20 mouse cellular contexts compared by ENCODE assay signal in the genomic region with DNA sequence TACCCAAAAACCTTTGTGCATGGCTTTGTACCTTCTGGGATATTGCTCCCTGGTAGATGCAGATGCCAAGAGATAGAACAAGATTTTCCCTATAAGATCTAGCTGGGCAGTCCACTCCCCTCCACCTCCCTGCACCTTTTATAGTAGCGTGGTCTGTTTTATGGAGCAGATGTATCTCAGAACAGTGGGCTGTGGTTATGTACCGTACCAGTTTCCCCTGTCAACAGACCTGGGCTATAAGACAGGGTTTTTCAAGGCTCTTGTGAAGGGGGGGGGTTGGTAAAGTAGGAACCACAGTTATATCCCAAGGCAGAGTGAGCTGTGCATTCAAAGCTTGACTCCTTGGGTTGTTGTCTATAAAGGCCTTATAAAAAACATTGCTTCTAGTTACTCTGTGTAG. TPM values are rescaled to one million over a fixed set of nuclear protein-coding genes. Genes with fewer than 3 reads are reported as not detected.
DNase-seq lines count a peak whose midpoint lies in the region; ATAC-seq and TF ChIP-seq lines count a peak whose summit lies in the region.
"Had no signal": no experiment of that assay in that cellular context is flagged by ENCODE, and none has a peak within 500 bp of the region (broad histone marks: within the 10 kb centered on the region; RNA-seq: fewer than 3 reads in every experiment).

No protein-coding gene starts in this region.

- no peaks in the 10 kb centered on the region for H3K27me3 ChIP-seq in heart, postnatal 0 days (ENCODE audit: control insufficient read depth, insufficient read depth, low read length)
- H3K27me3 ChIP-seq in heart, adult 2 months (ENCODE audit: control insufficient read depth, insufficient read depth, low read length), result no peaks in the 10 kb centered on the region
- no peaks in the 10 kb centered on the region for H3K27me3 ChIP-seq in liver, embryonic 16.5 days (ENCODE audit: control insufficient read depth, insufficient read depth, low read depth, low read length)
- H3K27me3 ChIP-seq in intestine, embryonic 15.5 days (replicated peaks), result no peaks in the 10 kb centered on the region
- H3K27me3 ChIP-seq: forebrain, embryonic 12.5 days; heart, embryonic 15.5 days; limb, embryonic 12.5 days; midbrain, embryonic 12.5 days had no signal

- H3K79me2 ChIP-seq in heart, adult 2 months (replicated peaks; ENCODE audit: control insufficient read depth, insufficient read depth, low read length), result no peaks in the 10 kb centered on the region

- no peak overlapping the region for H3K4me3 ChIP-seq in heart, postnatal 0 days (ENCODE audit: low read depth, low read length)
- H3K4me3 ChIP-seq in heart, adult 2 months, result no peak overlapping the region
- H3K4me3 ChIP-seq in bone marrow macrophage, adult 2 months (ENCODE audit: insufficient read depth, low read length), result no peak overlapping the region
- H3K4me3 ChIP-seq in liver, embryonic 16.5 days (ENCODE audit: low read depth, low read length), result no peak overlapping the region
- no peak overlapping the region for H3K4me3 ChIP-seq in intestine, embryonic 15.5 days (replicated peaks)
- H3K4me3 ChIP-seq: forebrain, embryonic 12.5 days; heart, embryonic 15.5 days; limb, embryonic 12.5 days; midbrain, embryonic 12.5 days had no signal

- no peaks in the 10 kb centered on the region for H3K9me3 ChIP-seq in heart, postnatal 0 days (replicated peaks; ENCODE audit: control insufficient read depth, low read length)
- H3K9me3 ChIP-seq in liver, embryonic 16.5 days (replicated peaks; ENCODE audit: control insufficient read depth, low read length), result no peaks in the 10 kb centered on the region
- H3K9me3 ChIP-seq in intestine, embryonic 15.5 days, result no peaks in the 10 kb centered on the region
- H3K9me3 ChIP-seq: forebrain, embryonic 12.5 days; heart, embryonic 15.5 days; limb, embryonic 12.5 days; midbrain, embryonic 12.5 days had no signal

- no peak for DNase-seq in heart, postnatal 0 days (ENCODE audit: low spot score)
- DNase-seq in heart, adult 2 months, result no peak
- peak; percentile 61 for DNase-seq in 416B (ENCODE audit: low read depth)
- no peak for DNase-seq in testis, postnatal 14 days (ENCODE audit: low spot score)
- DNase-seq: adrenal gland, postnatal 10 days; cerebellum, adult 11-12 months; cerebellum, postnatal 25 days; kidney, adult 8-10 months; kidney, postnatal 25 days; lung, adult 2 months; retina, postnatal 1 day; right cerebral cortex, postnatal 4 days; thymus, postnatal 25 days had no signal

- H3K27ac ChIP-seq in heart, postnatal 0 days (ENCODE audit: low read depth), result 0 out of 2 replicates have a peak overlapping the region, but pooled peaks have one; percentile 11
- H3K27ac ChIP-seq in heart, adult 2 months, result no peak overlapping the region; the same call in 1 of the 2 replicates
- H3K27ac ChIP-seq in bone marrow macrophage, adult 2 months (ENCODE audit: insufficient read depth, low read depth, low read length), result peak overlapping the region; percentile 94
- H3K27ac ChIP-seq in liver, embryonic 16.5 days (ENCODE audit: low read length), result peak overlapping the region; percentile 12; the same call in 1 of the 2 replicates
- no peak overlapping the region for H3K27ac ChIP-seq in intestine, embryonic 15.5 days
- H3K27ac ChIP-seq: forebrain, embryonic 12.5 days; heart, embryonic 15.5 days; limb, embryonic 12.5 days; midbrain, embryonic 12.5 days had no signal

- H3K4me1 ChIP-seq in heart, postnatal 0 days (ENCODE audit: control insufficient read depth, insufficient read depth), result no peaks in the 10 kb centered on the region
- peaks cover 10% of the 10 kb centered on the region for H3K4me1 ChIP-seq in heart, adult 2 months (ENCODE audit: control insufficient read depth, insufficient read depth, low read length)
- H3K4me1 ChIP-seq in bone marrow macrophage, adult 2 months (ENCODE audit: control insufficient read depth, insufficient read depth, low read length), result peaks cover 59% of the 10 kb centered on the region
- peaks cover 12% of the 10 kb centered on the region for H3K4me1 ChIP-seq in liver, embryonic 16.5 days (ENCODE audit: control insufficient read depth, low read depth, low read length)
- no peaks in the 10 kb centered on the region for H3K4me1 ChIP-seq in intestine, embryonic 15.5 days (replicated peaks)

- TF ChIP-seq CTCF in heart, postnatal 0 days (IDR thresholded peaks at IDR 0.05; ENCODE audit: low read depth), result no peak
- no peak for TF ChIP-seq CTCF in heart, adult 2 months (IDR thresholded peaks at IDR 0.05)
- TF ChIP-seq CTCF in bone marrow macrophage, adult 2 months (IDR thresholded peaks at IDR 0.05; ENCODE audit: low read depth, low read length), result no peak

- ATAC-seq in heart, postnatal 0 days (ENCODE audit: insufficient read depth, low read depth), result no peak
- ATAC-seq in liver, embryonic 16.5 days (ENCODE audit: low read depth), result no peak
- no peak for ATAC-seq in intestine, embryonic 15.5 days

- no peaks in the 10 kb centered on the region for H3K36me3 ChIP-seq in heart, postnatal 0 days (replicated peaks; ENCODE audit: control insufficient read depth, insufficient read depth, low read length)
- no peaks in the 10 kb centered on the region for H3K36me3 ChIP-seq in heart, adult 2 months (ENCODE audit: control insufficient read depth, insufficient read depth, low read length)
- no peaks in the 10 kb centered on the region for H3K36me3 ChIP-seq in liver, embryonic 16.5 days (ENCODE audit: control insufficient read depth, insufficient read depth)
- no peaks in the 10 kb centered on the region for H3K36me3 ChIP-seq in intestine, embryonic 15.5 days
- H3K36me3 ChIP-seq: forebrain, embryonic 12.5 days; heart, embryonic 15.5 days; limb, embryonic 12.5 days; midbrain, embryonic 12.5 days had no signal

- no peak for TF ChIP-seq EP300 in heart, postnatal 0 days (IDR thresholded peaks at IDR 0.05; ENCODE audit: low read depth)
- no peak for TF ChIP-seq EP300 in heart, adult 2 months (IDR thresholded peaks at IDR 0.05; ENCODE audit: insufficient read depth, low read depth, low read length)

- intact Hi-C loops in heart, adult 2 months (cut with DNase I), result no loop called here

- no peak overlapping the region for H3K9ac ChIP-seq in heart, postnatal 0 days (replicated peaks; ENCODE audit: low read depth, low read length)
- H3K9ac ChIP-seq in heart, adult 2 months (ENCODE audit: low read depth, low read length), result no peak overlapping the region
- no peak overlapping the region for H3K9ac ChIP-seq in liver, embryonic 16.5 days (ENCODE audit: low read depth, low read length)
- H3K9ac ChIP-seq in intestine, embryonic 15.5 days, result no peak overlapping the region
- H3K9ac ChIP-seq: forebrain, embryonic 12.5 days; heart, embryonic 15.5 days; limb, embryonic 12.5 days; midbrain, embryonic 12.5 days had no signal

- 87% methylated on average over 2 of the region's 2 CpGs for WGBS in heart, postnatal 0 days
- 88% methylated on average over 2 of the region's 2 CpGs for WGBS in heart, adult 2 months
- WGBS in liver, embryonic 16.5 days (ENCODE audit: insufficient replicate concordance), result 60% methylated on average over 2 of the region's 2 CpGs
- WGBS in intestine, embryonic 15.5 days, result 73% methylated on average over 2 of the region's 2 CpGs

- TF ChIP-seq POLR2A in heart, adult 2 months (IDR thresholded peaks at IDR 0.05; ENCODE audit: insufficient read depth, low read depth, low read length), result no peak
- TF ChIP-seq POLR2A in bone marrow macrophage, adult 2 months (IDR thresholded peaks at IDR 0.05; ENCODE audit: borderline replicate concordance, low read depth, low read length), result no peak

- H3K4me2 ChIP-seq in heart, postnatal 0 days (ENCODE audit: low read depth, low read length), result no peak overlapping the region
- no peak overlapping the region for H3K4me2 ChIP-seq in liver, embryonic 16.5 days (ENCODE audit: low read depth, low read length)
- no peak overlapping the region for H3K4me2 ChIP-seq in intestine, embryonic 15.5 days (replicated peaks)
- H3K4me2 ChIP-seq: forebrain, embryonic 12.5 days; heart, embryonic 15.5 days; limb, embryonic 12.5 days; midbrain, embryonic 12.5 days had no signal

RNA-seq across cellular contexts. Expression of a gene that starts 38.4 kb away (rescaled TPM):
- total RNA-seq in heart, postnatal 0 days (2014; rRNA removed; ENCODE audit: low replicate concordance), result 9.9 and 66.4 TPM in 2 replicates
- polyA plus RNA-seq in heart, postnatal 0 days (2015; fragmentation: Nextera tagmentation; extraction: Ambion mirVana), result 3.2 and 5.0 TPM in 2 replicates
- 10 to 100 TPM; 13.2 to 13.8 TPM for total RNA-seq in heart, adult 2 months (2021)
- polyA plus RNA-seq in heart, adult 2 months (2012; rRNA removed), result 8.4 and 13.5 TPM in 2 replicates
- 174 and 202 TPM in 2 replicates for polyA plus RNA-seq in bone marrow macrophage, adult 2 months (2012; ENCODE audit: insufficient read depth, insufficient read length, missing spikeins)
- 12.6 and 14.2 TPM in 2 replicates for polyA plus RNA-seq in liver, embryonic 16.5 days (2015; fragmentation: Nextera tagmentation; extraction: Ambion mirVana)
- polyA plus RNA-seq in intestine, embryonic 15.5 days (2015; fragmentation: Nextera tagmentation; extraction: Ambion mirVana), result 4.0 and 4.3 TPM in 2 replicates

Comparison
In these comparisons a context has a peak if more than half of its experiments do, and no peak if none do; other contexts are left out.
1. H3K27ac ChIP-seq: peak in heart, postnatal 0 days (single experiment), bone marrow macrophage, adult 2 months (single experiment) and liver, embryonic 16.5 days (single experiment); none in heart, adult 2 months (single experiment) and intestine, embryonic 15.5 days (single experiment).
2. RNA of a gene that starts 38.4 kb away (polyA plus RNA-seq): 174 to 202 TPM in bone marrow macrophage, adult 2 months; 12.6 to 14.2 TPM in liver, embryonic 16.5 days, 8.4 to 13.5 TPM in heart, adult 2 months, 3.2 to 5.0 TPM in heart, postnatal 0 days and 4.0 to 4.3 TPM in intestine, embryonic 15.5 days; every median in the first group is over 10 times any median in the second.